Mouse (Mus musculus): ENCODE measurements around the gene Tnks1bp1.

The Tnks1bp1 gene

DNA sequence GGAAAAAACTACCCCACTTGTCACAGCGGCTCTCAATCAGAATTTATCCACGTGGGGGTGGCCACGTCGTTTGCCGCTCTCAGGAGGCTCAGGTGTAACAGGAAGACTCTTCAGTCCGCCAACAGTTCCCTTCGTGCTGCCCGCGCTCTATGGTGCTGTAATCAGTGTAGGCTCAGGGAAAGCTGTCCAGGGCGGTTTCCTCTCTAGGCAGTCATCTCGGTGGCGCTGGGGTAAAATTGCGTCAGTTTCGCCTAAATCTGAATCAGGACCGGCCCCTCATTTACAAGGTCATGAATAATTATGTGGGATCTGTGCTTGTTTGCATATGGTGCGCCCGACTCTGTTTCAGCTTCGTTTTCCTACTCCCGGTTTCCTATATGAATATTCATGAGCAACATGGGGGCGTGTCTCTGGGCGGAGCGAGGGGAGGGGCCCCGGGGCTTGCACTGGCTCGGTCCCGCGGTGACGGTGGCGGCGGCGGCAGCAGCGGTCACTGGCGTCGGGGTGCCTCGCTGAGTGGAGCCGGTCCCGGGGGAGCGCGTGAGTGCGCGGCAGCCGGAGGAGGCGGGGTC is at the start of gene Tnks1bp1:
Gene Tnks1bp1, plus strand, starts transcription at position 427 of the 572 bp plus-strand sequence.
- peak; percentile 99 for DNase-seq

DNA sequence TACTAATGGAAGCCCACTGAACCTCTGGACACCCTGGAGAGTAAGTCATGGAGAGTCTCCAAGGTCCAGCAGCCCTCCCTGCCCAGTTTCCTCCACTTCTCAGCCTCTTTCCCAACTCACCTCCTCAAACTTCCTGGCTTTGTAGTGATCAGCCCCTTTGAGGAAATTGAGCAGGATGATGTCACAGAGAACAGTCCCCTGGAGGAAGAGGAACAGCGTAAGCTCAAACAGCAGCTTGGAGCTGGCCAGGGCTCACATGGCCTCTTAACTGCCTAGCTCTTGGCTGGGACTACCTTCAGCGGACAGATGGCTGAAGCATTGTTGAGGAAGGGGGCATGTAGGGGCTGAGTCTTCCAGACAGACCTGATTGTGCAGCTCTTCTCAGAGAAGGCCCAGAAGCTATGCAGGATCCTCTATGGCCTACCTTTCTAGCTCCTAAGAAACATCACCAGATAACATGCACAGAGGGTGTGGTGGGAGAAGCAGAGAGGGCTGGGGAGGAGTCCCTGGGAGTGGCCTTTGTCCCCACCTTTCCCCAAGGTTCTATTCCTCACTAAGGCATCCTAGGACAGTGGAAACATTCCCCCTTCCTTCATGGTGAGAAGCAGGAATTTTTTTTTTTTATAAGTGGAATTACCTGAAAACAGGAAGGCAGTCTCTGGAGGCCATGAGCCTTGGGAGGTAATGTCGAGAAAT is 48.2 kb upstream of the Tnks1bp1 start:
- DNase-seq: peak; percentile 9 to 14

DNA sequence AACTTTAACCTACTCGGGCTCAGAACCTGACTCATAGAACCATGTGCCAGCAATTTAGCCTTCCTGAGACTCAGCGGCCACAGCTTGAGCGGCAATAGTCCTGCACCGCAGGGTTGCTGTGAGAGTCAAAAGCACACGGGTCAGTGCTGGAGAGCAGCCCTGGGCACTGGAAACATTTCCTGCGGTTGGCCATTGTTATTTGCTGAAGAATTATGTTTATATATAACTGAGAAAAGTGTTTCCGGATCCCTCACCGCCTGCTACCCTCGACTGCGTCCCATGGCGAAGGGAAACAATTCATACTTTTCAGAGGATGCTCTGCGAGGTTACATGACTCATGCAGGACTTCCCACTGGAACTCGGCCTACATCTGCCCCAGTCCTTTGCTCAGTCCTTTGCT is 46.3 kb upstream of the Tnks1bp1 start:
- DNase-seq: peak; percentile 42

DNA sequence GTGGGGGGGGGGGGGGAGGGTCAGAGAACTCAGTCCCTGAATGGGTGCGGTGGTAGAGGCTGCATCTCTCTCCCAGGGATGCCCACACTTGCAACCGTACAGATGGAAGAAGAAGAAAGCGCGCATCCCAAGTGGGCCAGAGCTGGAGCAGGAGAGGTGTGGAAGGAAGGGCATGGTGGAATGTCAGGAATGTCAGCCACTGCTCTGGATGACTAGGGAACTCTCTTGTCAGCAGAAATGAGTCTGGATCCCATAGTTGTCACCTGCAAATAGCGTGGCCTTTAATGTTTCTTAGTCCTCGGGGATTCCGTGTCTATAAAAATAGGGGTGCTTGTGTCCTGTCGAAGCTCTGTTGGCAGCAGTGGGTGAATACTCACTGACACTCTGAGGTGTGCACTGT is 45.2 kb upstream of the Tnks1bp1 start:
- no peak for DNase-seq

DNA sequence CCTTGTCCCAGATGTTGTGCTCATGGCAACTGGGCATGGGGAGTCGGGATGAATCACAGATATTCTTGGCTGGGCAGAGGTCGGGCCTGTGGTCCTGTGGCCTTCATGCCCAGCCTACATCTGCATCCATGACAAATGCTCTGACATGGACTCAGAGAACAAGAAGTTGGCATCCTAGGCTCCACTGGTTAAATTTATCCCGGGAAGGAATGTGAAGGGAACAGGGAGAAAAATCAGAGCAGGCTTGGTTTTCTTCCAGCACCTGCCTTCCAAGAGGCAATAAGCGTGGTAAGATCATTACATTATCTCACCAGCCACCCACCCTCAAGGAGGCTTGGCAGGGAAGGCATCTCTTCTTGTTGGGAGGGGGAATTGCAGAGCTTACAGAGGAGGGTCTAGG is 43.5 kb upstream of the Tnks1bp1 start:
- DNase-seq: no peak

DNA sequence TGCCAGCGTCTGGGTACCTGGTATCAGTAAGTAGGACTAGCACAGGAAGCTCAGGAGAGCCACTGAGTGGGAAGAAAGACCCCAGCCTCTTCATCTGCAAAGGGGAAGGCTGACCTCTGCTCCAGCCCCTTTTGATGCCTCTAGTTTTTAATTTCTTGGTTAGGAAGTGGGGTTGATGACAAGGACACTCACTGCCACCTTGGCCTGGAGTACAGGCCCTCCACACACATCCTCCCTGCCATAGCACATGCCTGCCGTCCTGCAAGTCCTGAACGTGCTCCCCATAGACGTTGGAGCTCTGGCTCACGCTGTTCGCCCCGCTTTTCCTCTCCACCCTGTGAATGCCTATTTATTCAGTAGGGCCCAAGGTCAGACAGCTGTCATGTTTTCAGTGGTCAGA is 41.2 kb upstream of the Tnks1bp1 start:
- no peak for DNase-seq

DNA sequence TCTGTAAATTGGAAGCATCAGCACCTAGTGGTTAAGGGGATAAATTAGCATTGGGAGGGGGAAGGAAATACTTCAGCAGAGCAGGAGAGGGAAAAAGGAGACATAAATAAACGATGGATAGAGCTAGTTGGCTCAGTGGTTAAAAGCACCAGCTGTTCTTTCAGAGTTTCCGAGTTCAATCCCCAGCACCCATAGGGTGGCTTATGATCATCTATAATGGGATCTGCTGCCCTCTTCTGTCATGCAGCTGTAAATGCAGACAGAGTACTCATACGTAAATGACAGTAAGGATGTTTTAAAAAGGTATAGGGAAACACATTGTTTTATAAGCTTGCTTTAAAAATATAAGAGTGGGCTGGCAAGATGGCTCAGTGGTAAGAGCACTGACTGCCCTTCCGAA is 40.1 kb upstream of the Tnks1bp1 start:
- peak in 1 of 2 experiments; percentile 27 for DNase-seq

DNA sequence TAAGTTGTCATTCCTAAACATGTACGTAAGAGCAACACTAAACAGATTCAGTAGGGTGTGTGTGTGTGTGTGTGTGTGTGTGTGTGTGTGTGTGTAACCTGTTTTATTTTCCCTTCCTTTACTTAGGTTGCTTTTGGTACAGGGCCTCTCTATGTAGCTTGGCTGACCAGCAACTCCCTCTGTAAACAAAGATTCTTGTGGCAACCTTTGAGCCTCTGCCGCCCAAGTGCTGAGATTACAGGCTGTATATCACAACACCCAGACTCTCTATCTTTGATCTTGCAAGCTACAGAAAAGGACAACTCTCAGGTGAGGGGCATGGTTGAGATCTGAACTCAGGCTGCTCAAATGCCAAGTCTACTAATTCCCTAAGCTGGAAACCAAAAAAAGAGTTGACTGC is 38.6 kb upstream of the Tnks1bp1 start:
- no peak for DNase-seq

DNA sequence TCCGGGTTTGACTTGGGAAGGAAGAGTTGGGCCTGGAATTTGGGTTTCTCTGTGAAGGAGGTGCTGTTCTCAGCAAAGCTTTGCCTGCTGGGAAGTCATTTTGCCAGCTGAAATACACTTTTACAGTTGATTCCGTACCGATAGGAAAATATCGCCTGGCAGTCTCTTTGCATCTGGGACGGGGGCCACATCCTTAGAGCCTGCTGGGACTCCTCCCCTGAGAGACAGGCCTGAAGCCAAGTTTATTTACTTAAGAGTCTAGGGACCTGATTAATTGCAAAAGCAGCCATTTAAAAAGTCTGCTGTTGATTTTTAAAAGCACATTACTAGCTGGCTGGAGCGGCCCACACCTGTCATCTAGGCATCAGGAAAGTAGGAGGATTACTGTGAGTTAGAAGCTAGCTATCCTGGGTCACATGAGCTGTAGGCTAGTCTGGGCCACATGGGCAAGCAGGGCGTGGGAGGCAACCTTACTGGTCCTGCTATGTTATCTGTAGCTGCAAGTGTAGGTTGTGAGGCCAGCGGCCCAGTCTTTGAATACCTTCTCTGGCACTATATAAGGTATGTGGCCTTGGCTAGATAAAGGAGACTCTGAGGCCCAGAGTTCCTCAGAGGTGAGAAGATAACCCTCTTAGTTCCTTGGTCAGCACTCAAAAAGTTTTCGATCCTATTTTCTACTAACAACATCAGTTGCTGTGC is 35.8 kb upstream of the Tnks1bp1 start:
- no peak for DNase-seq

DNA sequence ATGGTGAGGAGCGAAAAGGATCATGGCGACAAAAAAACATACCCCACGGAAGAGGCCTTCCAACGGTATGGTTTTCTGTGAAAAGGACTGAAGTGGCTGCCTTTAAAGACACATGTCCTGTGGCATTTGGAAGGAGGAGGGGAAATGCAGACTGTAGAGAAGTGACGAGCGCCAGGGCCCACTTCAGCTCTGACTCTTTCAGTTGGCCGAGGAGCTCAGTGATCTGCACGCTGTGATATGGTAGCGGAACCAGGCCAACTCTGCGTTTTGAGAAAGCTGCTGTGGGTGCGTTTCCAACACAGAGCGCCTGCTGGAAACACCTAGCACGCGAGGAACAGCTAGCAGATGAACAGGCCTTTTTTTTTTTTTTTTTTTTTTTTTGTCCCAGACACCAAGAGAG is 35.1 kb upstream of the Tnks1bp1 start:
- no peak for DNase-seq

DNA sequence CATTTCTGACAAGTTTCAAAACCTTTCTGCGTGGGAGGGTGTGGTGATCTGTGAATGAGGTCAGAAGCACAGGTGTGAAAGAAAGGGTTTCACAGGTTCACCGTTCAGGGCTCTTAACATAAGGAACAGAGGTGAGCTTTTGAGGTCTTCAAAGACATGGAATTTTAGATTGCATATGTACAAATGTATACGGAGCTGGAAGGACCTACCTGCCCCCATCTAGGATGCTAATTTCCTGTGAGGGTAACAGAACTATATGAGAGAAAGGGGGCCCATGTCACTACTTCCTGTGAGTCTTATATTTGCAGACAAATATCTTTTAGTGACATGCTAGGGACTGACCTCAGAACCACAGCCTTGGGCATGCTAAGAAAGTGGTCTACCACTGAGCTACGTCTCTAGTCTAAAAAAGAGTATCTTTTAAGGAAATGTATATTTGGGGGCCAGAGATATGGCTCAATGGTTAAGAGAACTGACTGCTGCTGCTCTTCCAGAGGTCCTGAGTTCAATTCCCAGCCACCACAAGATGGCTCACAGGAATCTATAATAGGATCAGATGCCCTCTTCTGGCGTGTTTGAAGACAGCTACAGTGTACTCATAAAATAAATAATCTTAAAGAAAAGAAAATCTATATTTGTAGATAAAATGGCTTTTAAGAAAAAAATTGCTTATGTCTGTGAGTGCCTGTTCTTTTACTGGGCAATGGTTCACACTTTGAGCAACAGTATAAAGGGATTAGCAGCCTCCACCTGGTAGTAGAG is 33.8 kb upstream of the Tnks1bp1 start:
- no peak for DNase-seq

DNA sequence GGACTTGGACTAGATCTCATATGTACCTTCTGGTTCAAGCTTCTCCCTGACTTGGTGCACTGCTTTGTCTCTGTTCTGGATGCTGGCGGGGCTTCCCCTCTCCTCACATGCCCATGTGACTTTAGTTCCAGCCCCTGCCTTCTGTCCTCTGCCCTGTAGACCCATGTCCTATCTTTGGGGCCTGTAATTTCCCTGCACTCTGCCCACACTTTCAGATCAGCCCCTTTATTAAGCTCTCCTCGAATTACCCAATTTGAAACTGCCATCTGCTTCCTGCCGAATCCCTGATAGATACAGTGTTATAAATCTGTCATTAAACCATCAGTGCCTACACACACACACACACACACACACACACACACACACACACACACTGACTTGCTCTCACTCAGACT is 33.2 kb upstream of the Tnks1bp1 start:
- no peak for DNase-seq

DNA sequence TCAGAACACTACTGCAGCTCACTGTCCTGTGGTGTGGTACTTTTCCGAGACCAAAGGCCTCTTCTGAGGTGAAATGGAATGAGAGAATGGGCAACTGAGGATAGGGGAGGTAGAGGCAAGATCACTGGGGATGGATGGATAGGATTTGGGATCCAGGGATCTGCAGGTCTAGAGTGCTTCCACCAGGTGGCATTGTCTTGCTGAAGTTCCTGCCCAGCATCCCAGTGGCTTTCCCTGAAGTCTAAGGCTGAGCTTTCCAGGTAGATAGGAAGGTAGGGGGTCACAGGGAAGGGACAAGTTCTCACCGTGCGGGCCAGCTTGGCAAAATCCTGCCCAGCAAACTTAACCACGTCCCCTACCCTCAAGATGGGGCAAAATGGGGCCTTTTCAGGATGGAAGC is 25.8 kb upstream of the Tnks1bp1 start:
- DNase-seq: peak in 1 of 2 experiments; percentile 38

DNA sequence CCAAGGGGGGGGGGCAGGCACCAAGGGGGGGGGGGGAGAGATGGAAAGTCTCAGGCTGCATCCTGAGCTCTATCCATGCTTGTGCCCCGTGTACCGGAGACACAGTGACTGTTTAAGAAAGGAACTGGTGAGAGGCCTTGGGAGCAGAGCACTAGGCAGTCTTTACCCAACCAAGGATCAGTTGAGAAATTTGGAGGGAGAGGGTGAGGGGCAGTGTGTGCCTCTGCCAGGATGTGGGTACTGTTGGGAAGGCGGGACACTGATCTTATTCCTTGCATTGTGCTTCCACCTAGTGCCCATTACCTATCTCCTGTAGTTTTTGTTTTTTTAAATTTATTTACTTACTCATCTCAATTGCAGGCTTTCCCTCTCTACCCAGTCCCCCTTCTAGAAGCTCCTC is 21.6 kb upstream of the Tnks1bp1 start:
- DNase-seq: no peak

DNA sequence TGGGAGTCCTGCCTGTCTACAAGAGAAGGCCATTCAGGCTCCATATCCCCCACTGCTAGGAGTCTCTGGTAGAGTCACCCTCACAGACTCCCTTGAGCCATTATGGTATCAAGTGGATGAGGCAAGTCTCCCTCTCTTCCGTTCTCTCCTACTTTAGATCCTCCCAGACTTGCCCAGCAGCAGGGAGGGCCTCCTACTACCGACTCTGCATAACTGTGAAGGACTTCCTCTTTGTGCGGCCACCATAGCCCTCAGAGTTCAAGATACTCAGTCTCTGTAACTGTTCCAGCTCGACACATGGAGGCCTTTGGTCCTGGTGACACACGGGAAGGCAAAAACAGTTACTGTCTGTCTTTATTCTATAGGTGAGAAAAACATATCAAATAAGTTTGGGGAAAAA is 20.5 kb upstream of the Tnks1bp1 start:
- DNase-seq: no peak

DNA sequence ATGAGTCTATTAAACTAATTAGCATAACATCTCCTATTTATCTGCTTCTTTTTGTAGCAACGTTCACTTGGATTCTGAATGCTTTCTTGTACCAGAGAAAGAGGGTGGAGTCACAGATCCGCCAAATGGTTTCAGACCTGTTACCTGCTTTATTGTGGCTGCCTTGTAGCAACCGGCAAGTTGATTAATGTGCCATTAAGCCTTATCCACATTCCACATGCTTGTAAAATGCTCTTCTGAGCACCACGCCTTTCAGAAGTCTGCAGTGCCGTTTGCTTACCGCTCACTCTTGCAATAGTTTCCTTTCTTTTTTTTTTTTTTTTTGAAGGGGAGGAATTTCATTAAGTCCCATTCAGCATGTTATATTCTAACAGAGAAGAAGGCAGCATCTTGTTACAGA is 17.9 kb upstream of the Tnks1bp1 start:
- no peak for DNase-seq

DNA sequence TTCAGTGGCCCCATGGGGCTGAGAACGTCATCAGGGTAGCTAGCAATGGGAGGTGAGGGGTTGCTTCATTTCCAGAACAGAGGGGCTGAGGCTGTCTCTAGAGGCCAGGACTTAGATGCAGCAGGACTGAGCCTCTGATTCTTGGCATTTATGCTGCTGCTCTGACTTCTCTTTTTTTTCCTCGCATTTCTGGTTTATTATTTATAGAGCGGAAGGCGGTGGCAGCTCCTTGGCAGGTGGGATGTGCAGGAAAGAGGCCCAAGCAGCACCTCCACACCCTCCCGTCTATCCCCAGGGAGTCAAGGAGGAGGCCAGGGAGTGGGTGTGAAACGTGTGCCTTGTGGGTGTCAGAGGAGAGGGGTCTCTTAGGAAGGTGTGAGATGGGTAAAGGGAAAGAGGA is 16.8 kb upstream of the Tnks1bp1 start:
- no peak for DNase-seq

DNA sequence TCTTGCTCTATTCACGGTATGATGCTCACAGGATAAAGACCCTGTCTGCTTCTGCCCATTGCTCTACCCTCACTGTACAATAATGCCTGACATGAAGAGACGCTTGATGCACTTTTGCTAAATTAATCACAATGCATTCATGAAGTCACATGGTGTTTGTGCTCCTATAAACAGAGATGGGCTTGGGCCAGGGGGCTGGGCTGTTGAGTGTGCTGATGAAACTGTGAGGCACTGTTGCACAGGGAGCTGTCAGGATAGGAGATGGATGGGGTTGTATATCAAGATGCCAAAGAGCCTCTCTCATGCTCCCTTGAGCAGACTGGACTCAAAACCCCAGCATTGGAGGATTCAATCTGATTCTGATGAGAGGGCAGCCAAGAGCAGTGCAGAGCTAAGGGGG is 14.7 kb upstream of the Tnks1bp1 start:
- no peak for DNase-seq

DNA sequence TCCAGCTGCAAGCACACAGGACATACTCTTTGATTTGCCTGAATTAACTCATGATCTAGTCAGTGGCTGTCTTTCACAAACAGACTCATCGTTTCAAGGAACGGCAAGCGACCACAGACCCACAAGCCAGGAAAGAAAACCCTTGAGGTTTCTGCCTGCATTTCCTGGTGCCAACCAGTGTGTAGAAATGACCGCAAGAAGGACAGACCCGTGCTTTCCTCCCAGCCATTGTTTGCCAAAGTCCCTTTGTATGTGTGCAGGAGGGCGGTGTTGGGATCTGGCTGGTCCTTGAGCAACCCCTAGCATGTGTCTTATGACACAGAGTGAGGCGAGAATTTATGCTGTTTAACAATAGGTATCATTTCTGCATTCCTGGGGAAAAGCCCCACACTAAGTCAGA is 13.7 kb upstream of the Tnks1bp1 start:
- no peak for DNase-seq

DNA sequence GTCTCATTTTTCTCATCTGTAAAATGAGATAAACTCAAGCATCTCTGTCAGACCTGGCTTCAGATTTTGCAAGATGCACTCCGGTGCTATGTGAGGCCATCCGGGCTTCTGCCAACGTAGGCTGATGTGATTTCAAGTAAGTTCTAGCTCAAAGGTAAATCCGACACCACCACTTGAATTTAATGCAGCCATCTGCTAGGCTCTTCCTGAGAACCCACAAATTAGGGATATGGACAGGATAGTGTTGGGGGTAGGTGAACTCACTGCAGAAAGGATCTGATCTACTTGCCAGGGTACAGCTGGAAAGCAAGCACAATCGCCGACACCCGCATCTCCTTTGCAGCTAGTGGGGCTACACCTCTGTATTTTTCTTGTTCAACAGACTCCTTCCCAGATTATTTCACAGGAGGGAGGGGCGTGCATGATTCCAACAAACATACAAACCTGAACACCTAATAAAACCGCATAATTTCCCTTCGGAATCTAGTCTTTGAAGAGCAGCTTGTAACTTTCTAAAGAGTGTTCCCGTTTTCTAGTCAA is 11.2 kb upstream of the Tnks1bp1 start:
- no peak for DNase-seq

DNA sequence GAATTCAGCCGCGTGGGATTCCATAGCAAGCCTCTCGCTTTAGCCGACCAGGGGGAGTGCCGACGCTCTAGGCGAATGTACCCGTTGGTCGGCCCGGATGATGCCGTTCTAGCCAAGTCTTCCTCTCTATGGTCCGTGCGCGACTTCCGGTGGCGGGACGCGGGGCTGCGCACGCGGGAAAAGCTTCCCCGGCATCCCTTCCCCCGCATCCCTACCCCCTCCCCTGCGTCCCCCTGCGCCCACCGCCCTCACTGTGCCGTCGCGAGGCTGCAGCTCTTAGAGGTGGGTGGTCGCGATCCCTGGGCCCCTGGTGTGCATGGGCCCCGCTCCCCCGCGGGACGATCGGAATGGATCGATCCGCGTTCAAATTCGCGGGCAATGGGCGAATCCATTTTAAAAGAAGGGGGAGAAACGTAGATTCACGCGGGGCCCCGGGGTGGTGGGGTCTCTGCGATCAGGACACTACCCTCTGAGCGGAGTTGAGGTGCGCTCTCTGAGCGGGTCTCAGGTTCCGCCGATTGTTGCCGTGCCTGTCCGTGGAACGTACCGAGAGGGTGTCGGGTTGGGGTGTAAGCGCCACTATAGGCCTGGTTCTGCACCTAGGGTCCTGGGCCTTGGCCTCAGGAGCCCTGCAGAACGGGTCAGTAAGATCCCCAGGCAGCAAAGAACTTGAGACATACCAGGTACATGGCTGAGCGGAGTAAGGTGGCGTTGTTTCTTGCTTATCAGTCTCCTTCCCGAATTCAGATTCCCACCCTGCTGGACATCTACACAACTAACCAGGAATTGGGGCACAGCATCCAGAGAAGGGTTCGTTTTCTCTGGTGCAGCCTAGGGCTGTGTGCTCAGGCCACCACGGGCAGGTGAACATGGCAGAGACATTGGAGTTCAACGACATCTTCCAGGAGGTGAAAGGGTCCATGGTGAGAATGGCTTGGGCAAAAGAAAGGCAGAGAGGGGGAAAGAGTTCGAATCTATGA is 10.5 kb upstream of the Tnks1bp1 start, which contains the start of the genes Ssrp1 and P2rx3:
Gene Ssrp1, plus strand, starts transcription at position 188 of the 980 bp plus-strand sequence.
Gene P2rx3, minus strand, starts transcription at position 416 of the 980 bp plus-strand sequence.
- DNase-seq: peak; percentile 89 to 91

DNA sequence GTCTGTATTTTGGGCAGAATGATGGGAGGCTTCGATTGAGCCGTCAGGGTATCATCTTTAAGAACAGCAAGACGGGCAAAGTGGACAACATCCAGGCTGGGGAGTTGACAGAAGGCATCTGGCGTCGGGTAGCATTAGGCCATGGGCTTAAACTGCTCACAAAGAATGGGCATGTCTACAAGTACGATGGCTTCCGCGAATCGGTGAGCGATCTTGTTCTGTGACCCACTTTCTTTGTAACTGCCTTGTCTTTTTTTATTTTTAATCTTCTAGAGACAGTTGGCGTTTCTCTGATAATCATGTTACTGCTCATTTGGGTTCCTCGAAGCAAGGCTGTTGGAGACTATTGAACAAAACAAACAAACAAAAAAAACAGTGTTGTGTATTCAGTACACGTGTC is 9.5 kb upstream of the Tnks1bp1 start:
- DNase-seq: no peak
